Mouse (Mus musculus): Measurements from ENCODE around the gene Myh15. TPM values are rescaled to one million over a fixed set of nuclear protein-coding genes. Genes with fewer than 3 reads are reported as not detected.

Myh15 gene
- total RNA-seq (2021) = under 1 TPM; 0.63 to 0.89 TPM
- long read RNA-seq, partial matches to known transcripts = 0 of 5 reads
- long read RNA-seq, other reads (novel, unspliced or antisense) = 5 of 5 reads

GRCm38 (mm10) chr16:49057186-49057585, at the start of gene Myh15:
Gene Myh15 (plus strand): TSS chr16:49057486.
- DNase-seq (ENCODE audit: low spot score in 2 of 2) = no peak

GRCm38 (mm10) chr16:49016620-49017332, 40.5 kb upstream of the Myh15 start:
- peak in 1 of 2 experiments; percentile 51 for DNase-seq (ENCODE audit: low spot score in 2 of 2)

- no peak for DNase-seq (ENCODE audit: low spot score in 2 of 2)
Observed at GRCm38 (mm10) chr16:49035852-49036251, 21.4 kb upstream of the Myh15 start.

GRCm38 (mm10) chr16:49037771-49038170, 19.5 kb upstream of the Myh15 start:
- peak in 1 of 2 experiments; percentile 1 for DNase-seq (ENCODE audit: low spot score in 2 of 2)

GRCm38 (mm10) chr16:49040554-49041221, 16.6 kb upstream of the Myh15 start:
- no peak for DNase-seq (ENCODE audit: low spot score in 2 of 2)

GRCm38 (mm10) chr16:49049214-49049613, 8.1 kb upstream of the Myh15 start:
- no peak for DNase-seq (ENCODE audit: low spot score in 2 of 2)

- no peak for DNase-seq (ENCODE audit: low spot score in 2 of 2)
Observed at GRCm38 (mm10) chr16:49069256-49069963, 12.1 kb downstream of the Myh15 start.

GRCm38 (mm10) chr16:49071316-49071715, 14.0 kb downstream of the Myh15 start:
- DNase-seq (ENCODE audit: low spot score in 2 of 2) = no peak

GRCm38 (mm10) chr16:49128015-49128414, 70.7 kb downstream of the Myh15 start:
- DNase-seq (ENCODE audit: low spot score in 2 of 2) = no peak

GRCm38 (mm10) chr16:49156193-49156592, 98.9 kb downstream of the Myh15 start:
- no peak for DNase-seq (ENCODE audit: low spot score in 2 of 2)

- DNase-seq (ENCODE audit: low spot score in 2 of 2) = peak; percentile 41 to 83
Observed at GRCm38 (mm10) chr16:49164349-49165137, 107.3 kb downstream of the Myh15 start.

- DNase-seq (ENCODE audit: low spot score in 2 of 2) = no peak
Observed at GRCm38 (mm10) chr16:49165728-49166127, 108.4 kb downstream of the Myh15 start.

GRCm38 (mm10) chr16:49167325-49167724, 110.0 kb downstream of the Myh15 start:
- peak in 1 of 2 experiments; percentile 31 for DNase-seq (ENCODE audit: low spot score in 2 of 2)

GRCm38 (mm10) chr16:49175077-49175476, 117.8 kb downstream of the Myh15 start:
- DNase-seq (ENCODE audit: low spot score in 2 of 2) = no peak

- DNase-seq (ENCODE audit: low spot score in 2 of 2) = peak in 1 of 2 experiments; percentile 28
Observed at GRCm38 (mm10) chr16:49175729-49176395, 118.6 kb downstream of the Myh15 start.

GRCm38 (mm10) chr16:49193521-49193920, 136.2 kb downstream of the Myh15 start:
- DNase-seq (ENCODE audit: low spot score in 2 of 2) = no peak

GRCm38 (mm10) chr16:49193986-49194385, 136.7 kb downstream of the Myh15 start:
- no peak for DNase-seq (ENCODE audit: low spot score in 2 of 2)

GRCm38 (mm10) chr16:49196290-49196689, 139.0 kb downstream of the Myh15 start:
- DNase-seq (ENCODE audit: low spot score in 2 of 2) = no peak

GRCm38 (mm10) chr16:49197951-49198350, 140.7 kb downstream of the Myh15 start:
- no peak for DNase-seq (ENCODE audit: low spot score in 2 of 2)

GRCm38 (mm10) chr16:49223733-49224132, 166.4 kb downstream of the Myh15 start:
- no peak for DNase-seq (ENCODE audit: low spot score in 2 of 2)

All from layer of hippocampus, adult 18-20 months (tissue).